Mouse (Mus musculus) neural tube, embryonic 15.5 days (tissue): ENCODE measurements around the gene Adgrl1. TPM values are rescaled to one million over a fixed set of nuclear protein-coding genes. Genes with fewer than 3 reads are reported as not detected.
A peak's percentile ranks its signal among the peaks of the same experiment; 100 is the strongest.

Source experiments
- ATAC-seq: fragments of 200-750 bp; cut with Nextera tagmentation; 2 replicates; pipeline ENCODE4 v1.8.0; 2017; ENCODE audit warnings: mild to moderate bottlenecking, moderate TSS enrichment, moderate library complexity; ENCODE audit not compliant: low FRiP score
- H3K27ac ChIP-seq: fragments of 300-500 bp; sonication (generic); replicated peaks from 2 replicates; pipeline ENCODE4 v1.5.1; 2015; ENCODE audit warnings: mild to moderate bottlenecking, inconsistent platforms
- H3K27me3 ChIP-seq: fragments of 300-500 bp; sonication (generic); replicated peaks from 2 replicates; pipeline ENCODE4 v1.6.1; 2015; ENCODE audit warnings: inconsistent platforms
- H3K36me3 ChIP-seq: fragments of 300-500 bp; sonication (generic); 2 replicates; pipeline ENCODE4 v1.6.1; 2015; ENCODE audit warnings: inconsistent platforms
- H3K4me1 ChIP-seq: fragments of 300-500 bp; sonication (generic); 2 replicates; pipeline ENCODE4 v1.6.1; 2015; ENCODE audit warnings: inconsistent platforms
- H3K4me2 ChIP-seq: fragments of 300-500 bp; sonication (generic); 2 replicates; pipeline ENCODE4 v1.6.1; 2015; ENCODE audit warnings: inconsistent platforms, mild to moderate bottlenecking, moderate library complexity
- H3K4me3 ChIP-seq: fragments of 300-500 bp; sonication (generic); replicated peaks from 2 replicates; pipeline ENCODE4 v1.5.1; 2015; ENCODE audit warnings: mild to moderate bottlenecking, inconsistent platforms
- H3K9ac ChIP-seq: fragments of 300-500 bp; sonication (generic); replicated peaks from 2 replicates; pipeline ENCODE4 v1.6.1; 2015; ENCODE audit warnings: mild to moderate bottlenecking, inconsistent platforms
- H3K9me3 ChIP-seq: fragments of 300-500 bp; sonication (generic); replicated peaks from 2 replicates; pipeline ENCODE4 v1.6.1; 2016; ENCODE audit warnings: inconsistent platforms
- WGBS: fragments of 180-500 bp; shearing (Covaris S2); methylation state at CpG from one replicate; pipeline ENCODE4 v1.1.7; 2015; ENCODE audit warnings: mixed read lengths; 5-methylcytosine and 5-hydroxymethylcytosine counted together
- polyA plus RNA-seq: library from polyadenylated mRNA; unstranded; fragments of >200 nt; fragmentation: Nextera tagmentation; extraction: Ambion mirVana; gene quantifications from 2 replicates; pipeline ENCODE4 v1.2.1, GENCODE M21; 2015

Adgrl1 gene
- polyA plus RNA-seq, 1 experiment from 2014 or later = 54.1 TPM

DNA sequence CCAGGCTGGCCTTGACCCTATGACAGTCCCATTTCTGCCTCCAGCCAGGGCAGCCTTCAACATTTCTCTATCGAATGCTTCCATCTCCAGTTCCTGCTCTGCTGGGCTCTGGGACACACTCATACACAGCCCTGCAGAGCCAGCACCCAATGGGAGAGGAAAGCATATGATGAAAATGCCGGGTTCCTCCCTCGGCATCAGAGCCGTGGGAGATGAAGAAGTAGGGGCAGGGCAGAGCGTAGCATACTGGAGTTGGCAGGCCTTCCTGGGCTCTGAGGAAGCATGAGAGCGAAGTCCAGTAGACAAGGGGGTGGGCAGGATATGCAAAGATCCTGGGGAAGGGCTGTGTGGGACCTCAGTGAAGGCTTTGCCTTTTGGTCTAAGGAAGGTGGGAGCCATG, 8.7 kb downstream of the Adgrl1 start:
- no peak for ATAC-seq
- H3K4me3 ChIP-seq = no peak overlapping the region
- no peaks in the 10 kb centered on the region for H3K27me3 ChIP-seq
- no peak overlapping the region for H3K4me2 ChIP-seq
- WGBS = 85% methylated on average over 6 of the region's 6 CpGs
- no peak overlapping the region for H3K27ac ChIP-seq
- H3K9ac ChIP-seq = no peak overlapping the region
- peaks cover 81% of the 10 kb centered on the region for H3K4me1 ChIP-seq
- no peaks in the 10 kb centered on the region; the same call in 1 of the 2 replicates for H3K36me3 ChIP-seq
- no peaks in the 10 kb centered on the region for H3K9me3 ChIP-seq

- no peaks in the 10 kb centered on the region; the same call in 1 of the 2 replicates for H3K36me3 ChIP-seq
- H3K4me2 ChIP-seq = no peak overlapping the region
- H3K4me1 ChIP-seq = peaks cover 81% of the 10 kb centered on the region
- H3K9me3 ChIP-seq = no peaks in the 10 kb centered on the region
- no peak overlapping the region for H3K4me3 ChIP-seq
- WGBS = 50% methylated on average over 8 of the region's 8 CpGs
- no peak for ATAC-seq
- no peaks in the 10 kb centered on the region for H3K27me3 ChIP-seq
- no peak overlapping the region for H3K9ac ChIP-seq
- no peak overlapping the region for H3K27ac ChIP-seq
These were observed 9.4 kb downstream of the Adgrl1 start for GRCm38 (mm10) chr8:83909311-83909710.

GRCm38 (mm10) chr8:83911809-83912731, 12.2 kb downstream of the Adgrl1 start:
- Histone ChIP-seq H3K9me3 (no peaks in the 10 kb centered on the region), H3K27ac (no peak overlapping the region), H3K4me1 (peaks cover 73% of the 10 kb centered on the region), H3K27me3 (no peaks in the 10 kb centered on the region), H3K4me3 (no peak overlapping the region), H3K4me2 (no peak overlapping the region), H3K9ac (no peak overlapping the region), H3K36me3 (no peaks in the 10 kb centered on the region)
- ATAC-seq = no peak
- 78% methylated on average over 5 of the region's 5 CpGs for WGBS

GRCm38 (mm10) chr8:83914232-83914631, 14.3 kb downstream of the Adgrl1 start:
- Histone ChIP-seq H3K36me3 (peaks cover 9% of the 10 kb centered on the region), H3K4me2 (no peak overlapping the region), H3K4me3 (no peak overlapping the region), H3K9me3 (no peaks in the 10 kb centered on the region), H3K4me1 (peaks cover 53% of the 10 kb centered on the region), H3K27ac (no peak overlapping the region), H3K27me3 (no peaks in the 10 kb centered on the region), H3K9ac (no peak overlapping the region)
- ATAC-seq = no peak
- 86% methylated on average over 3 of the region's 3 CpGs for WGBS

GRCm38 (mm10) chr8:83914860-83915259, 15.0 kb downstream of the Adgrl1 start:
- ATAC-seq = no peak
- H3K27ac ChIP-seq = no peak overlapping the region
- H3K27me3 ChIP-seq = no peaks in the 10 kb centered on the region
- peaks cover 48% of the 10 kb centered on the region for H3K4me1 ChIP-seq
- WGBS = 61% methylated on average over 5 of the region's 5 CpGs
- H3K36me3 ChIP-seq = peaks cover 16% of the 10 kb centered on the region
- no peak overlapping the region for H3K4me2 ChIP-seq
- H3K4me3 ChIP-seq = no peak overlapping the region
- no peak overlapping the region for H3K9ac ChIP-seq
- no peaks in the 10 kb centered on the region for H3K9me3 ChIP-seq

GRCm38 (mm10) chr8:83916015-83916414, 16.1 kb downstream of the Adgrl1 start:
- H3K27ac ChIP-seq = no peak overlapping the region
- WGBS = 65% methylated on average over 5 of the region's 5 CpGs
- no peak overlapping the region for H3K9ac ChIP-seq
- peaks cover 40% of the 10 kb centered on the region for H3K4me1 ChIP-seq
- no peaks in the 10 kb centered on the region for H3K9me3 ChIP-seq
- H3K4me3 ChIP-seq = no peak overlapping the region
- ATAC-seq = no peak
- no peaks in the 10 kb centered on the region for H3K27me3 ChIP-seq
- H3K4me2 ChIP-seq = no peak overlapping the region
- peaks cover 26% of the 10 kb centered on the region for H3K36me3 ChIP-seq

DNA sequence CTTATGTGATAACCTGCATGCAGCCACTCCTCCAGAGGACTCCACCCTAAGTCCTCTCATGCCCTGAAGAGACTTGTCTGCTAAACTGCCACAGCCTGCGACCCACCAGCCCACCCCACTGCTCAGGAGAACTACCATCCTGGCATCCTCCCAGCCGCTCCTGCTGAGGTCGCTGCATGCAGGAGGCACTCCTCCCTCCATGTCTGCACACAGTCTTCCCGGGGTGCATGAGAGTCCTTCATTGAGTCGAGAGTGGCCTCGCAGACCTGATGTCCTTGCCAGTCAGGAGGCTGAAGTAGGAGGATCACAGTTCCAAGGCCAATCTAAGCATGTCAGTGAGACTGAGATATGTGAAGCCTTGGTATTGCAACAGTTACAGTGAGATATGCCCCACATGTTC, 17.7 kb downstream of the Adgrl1 start:
- Histone ChIP-seq H3K4me1 (peaks cover 30% of the 10 kb centered on the region), H3K36me3 (peaks cover 40% of the 10 kb centered on the region), H3K27ac (no peak overlapping the region), H3K27me3 (no peaks in the 10 kb centered on the region), H3K9ac (no peak overlapping the region), H3K4me2 (no peak overlapping the region), H3K9me3 (no peaks in the 10 kb centered on the region), H3K4me3 (no peak overlapping the region)
- ATAC-seq = no peak
- 80% methylated on average over 6 of the region's 6 CpGs for WGBS

- H3K9me3 ChIP-seq = no peaks in the 10 kb centered on the region
- H3K4me2 ChIP-seq = no peak overlapping the region
- ATAC-seq = 0 out of 2 replicates have a peak, but pooled peaks have one; percentile 40
- no peak overlapping the region for H3K9ac ChIP-seq
- 0 out of 2 replicates have a peak overlapping the region, but pooled peaks have one; percentile 24 for H3K27ac ChIP-seq
- H3K36me3 ChIP-seq = peaks cover 75% of the 10 kb centered on the region
- WGBS = 79% methylated on average over 3 of the region's 3 CpGs
- no peaks in the 10 kb centered on the region for H3K4me1 ChIP-seq
- no peak overlapping the region for H3K4me3 ChIP-seq
- no peaks in the 10 kb centered on the region for H3K27me3 ChIP-seq
These were observed 21.7 kb downstream of the Adgrl1 start for GRCm38 (mm10) chr8:83921558-83921957.

DNA sequence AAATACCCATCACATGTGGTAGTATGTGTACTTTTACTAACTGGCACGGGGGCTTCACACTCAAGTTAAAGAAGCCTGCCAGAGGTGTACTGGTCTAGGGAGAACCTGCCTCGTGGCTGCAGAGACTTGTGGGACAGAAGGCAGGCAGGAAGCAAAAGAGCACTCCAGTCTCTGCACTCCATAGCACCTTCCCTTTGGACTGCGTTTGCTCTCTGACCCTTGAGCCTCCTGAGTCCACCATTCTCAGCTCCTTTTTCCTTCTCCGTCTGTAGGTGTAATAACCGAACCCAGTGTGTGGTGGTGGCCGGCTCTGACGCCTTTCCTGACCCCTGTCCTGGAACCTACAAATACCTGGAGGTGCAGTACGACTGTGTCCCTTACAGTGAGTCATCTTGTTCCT, 22.8 kb downstream of the Adgrl1 start:
- no peak overlapping the region for H3K27ac ChIP-seq
- H3K27me3 ChIP-seq = no peaks in the 10 kb centered on the region
- H3K4me2 ChIP-seq = no peak overlapping the region
- H3K4me3 ChIP-seq = no peak overlapping the region
- H3K4me1 ChIP-seq = no peaks in the 10 kb centered on the region
- H3K9me3 ChIP-seq = no peaks in the 10 kb centered on the region
- no peak for ATAC-seq
- H3K9ac ChIP-seq = no peak overlapping the region
- WGBS = 96% methylated on average over 8 of the region's 8 CpGs
- peaks cover 79% of the 10 kb centered on the region for H3K36me3 ChIP-seq

- ATAC-seq = no peak
- Histone ChIP-seq H3K9me3 (no peaks in the 10 kb centered on the region), H3K36me3 (peaks cover 81% of the 10 kb centered on the region), H3K4me1 (no peaks in the 10 kb centered on the region), H3K4me2 (no peak overlapping the region), H3K27me3 (no peaks in the 10 kb centered on the region), H3K9ac (no peak overlapping the region), H3K4me3 (no peak overlapping the region), H3K27ac (no peak overlapping the region)
- WGBS = 83% methylated on average over 5 of the region's 5 CpGs
These were observed 24.7 kb downstream of the Adgrl1 start for GRCm38 (mm10) chr8:83924585-83924984.

DNA sequence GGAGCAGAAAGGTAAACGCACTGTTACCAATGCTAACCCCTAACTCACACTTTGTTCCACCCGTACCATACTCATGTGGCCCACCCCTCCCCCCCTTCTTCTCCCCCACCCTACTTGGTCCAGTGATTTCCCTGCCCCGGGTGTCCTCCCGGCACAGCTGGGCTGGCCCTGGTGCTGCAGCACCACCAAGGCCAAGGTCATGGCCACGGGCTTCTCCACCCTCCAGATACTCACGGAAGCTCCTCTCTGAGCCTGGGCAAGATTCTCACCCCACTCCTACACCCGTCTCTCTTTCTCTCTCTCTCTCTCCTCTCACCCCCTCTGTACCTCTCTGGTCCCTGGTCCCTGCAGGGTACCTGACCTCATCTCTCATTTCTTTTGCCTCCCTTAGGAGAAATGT, 26.4 kb downstream of the Adgrl1 start:
- Histone ChIP-seq H3K27me3 (no peaks in the 10 kb centered on the region), H3K4me3 (no peak overlapping the region), H3K4me1 (no peaks in the 10 kb centered on the region), H3K36me3 (peaks cover 82% of the 10 kb centered on the region), H3K4me2 (no peak overlapping the region), H3K9ac (no peak overlapping the region), H3K27ac (no peak overlapping the region), H3K9me3 (no peaks in the 10 kb centered on the region)
- ATAC-seq = no peak
- WGBS = 69% methylated on average over 7 of the region's 7 CpGs

DNA sequence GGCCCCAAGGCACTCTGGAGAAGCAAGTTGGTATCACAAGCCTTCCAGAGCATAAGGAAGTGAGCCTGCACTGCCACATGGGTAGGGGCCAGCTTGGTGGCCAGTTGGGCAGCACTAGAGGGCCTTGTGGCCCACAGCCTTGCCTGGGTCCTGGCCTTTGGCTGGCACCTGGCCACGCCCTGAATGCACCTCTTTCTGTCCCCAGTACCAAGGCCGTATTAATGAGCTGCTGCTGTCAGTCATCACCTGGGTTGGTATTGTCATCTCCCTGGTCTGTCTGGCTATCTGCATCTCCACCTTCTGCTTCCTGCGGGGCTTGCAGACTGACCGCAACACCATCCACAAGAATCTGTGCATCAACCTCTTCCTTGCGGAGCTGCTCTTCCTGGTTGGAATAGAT, 34.3 kb downstream of the Adgrl1 start:
- no peak overlapping the region for H3K4me2 ChIP-seq
- ATAC-seq = no peak
- no peaks in the 10 kb centered on the region for H3K27me3 ChIP-seq
- H3K9ac ChIP-seq = no peak overlapping the region
- peaks cover 100% of the 10 kb centered on the region for H3K36me3 ChIP-seq
- no peaks in the 10 kb centered on the region for H3K4me1 ChIP-seq
- no peak overlapping the region for H3K4me3 ChIP-seq
- H3K27ac ChIP-seq = no peak overlapping the region
- WGBS = 93% methylated on average over 5 of the region's 5 CpGs
- H3K9me3 ChIP-seq = no peaks in the 10 kb centered on the region
